Mouse (Mus musculus): ENCODE measurements at regions not wholly inside any gene's neighbourhood (a gene's known extent, or its start where the extent isn't known, plus 50 kb on each side); places are given as distances from the start of the nearest gene placed in this dataset.

DNA sequence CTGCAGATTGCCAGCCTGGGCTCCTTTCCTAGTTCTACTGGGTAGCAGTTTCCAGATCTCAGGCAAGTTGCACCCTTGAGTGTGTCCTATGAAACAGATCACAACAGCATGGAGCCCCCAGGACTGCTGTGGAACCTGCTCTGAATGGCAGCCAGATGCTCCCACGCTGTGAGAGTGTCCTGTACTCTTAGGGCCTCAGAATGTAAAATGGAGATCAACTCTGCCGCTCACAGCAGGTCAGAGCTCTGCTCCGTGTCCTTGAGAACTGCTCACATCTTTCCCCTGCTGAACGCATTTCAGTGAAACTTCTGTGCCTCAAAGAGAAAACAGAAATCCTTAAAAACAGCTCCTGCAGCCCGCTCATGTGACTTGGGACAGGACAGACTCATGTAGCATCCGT lies 203.7 kb upstream of the Nlrp1b start:
- Histone ChIP-seq H3K27ac (no peak overlapping the region), H3K36me3 (ENCODE audit: control insufficient read depth, insufficient read depth, low read length) (no peaks in the 10 kb centered on the region), H3K4me3 (no peak overlapping the region), H3K4me1 (ENCODE audit: control insufficient read depth, insufficient read depth, low read length) (no peaks in the 10 kb centered on the region), H3K79me2 (replicated peaks; ENCODE audit: control insufficient read depth, insufficient read depth, low read length) (no peaks in the 10 kb centered on the region), H3K9ac (ENCODE audit: low read depth, low read length) (no peak overlapping the region), H3K27me3 (ENCODE audit: control insufficient read depth, insufficient read depth, low read length) (no peaks in the 10 kb centered on the region)
- WGBS: 65% methylated on average over 6 of the region's 6 CpGs
- DNase-seq: no peak
- TF ChIP-seq POLR2A (IDR thresholded peaks at IDR 0.05; ENCODE audit: insufficient read depth, low read depth, low read length): no peak
- no peak for TF ChIP-seq CTCF (IDR thresholded peaks at IDR 0.05)
- TF ChIP-seq EP300 (IDR thresholded peaks at IDR 0.05; ENCODE audit: insufficient read depth, low read depth, low read length): no peak
- intact Hi-C loops (cut with DNase I): no loop called here

- TF ChIP-seq CTCF (IDR thresholded peaks at IDR 0.05) (no peak), EP300 (IDR thresholded peaks at IDR 0.05; ENCODE audit: insufficient read depth, low read depth, low read length) (no peak), POLR2A (IDR thresholded peaks at IDR 0.05; ENCODE audit: insufficient read depth, low read depth, low read length) (no peak)
- Histone ChIP-seq H3K36me3 (ENCODE audit: control insufficient read depth, insufficient read depth, low read length) (no peaks in the 10 kb centered on the region), H3K4me3 (no peak overlapping the region), H3K27me3 (ENCODE audit: control insufficient read depth, insufficient read depth, low read length) (no peaks in the 10 kb centered on the region), H3K79me2 (replicated peaks; ENCODE audit: control insufficient read depth, insufficient read depth, low read length) (no peaks in the 10 kb centered on the region), H3K4me1 (ENCODE audit: control insufficient read depth, insufficient read depth, low read length) (no peaks in the 10 kb centered on the region), H3K9ac (ENCODE audit: low read depth, low read length) (no peak overlapping the region), H3K27ac (no peak overlapping the region)
- 85% methylated on average over 5 of the region's 5 CpGs for WGBS
- intact Hi-C loops (cut with DNase I): no loop called here
- no peak for DNase-seq
Measured at GRCm38 (mm10) chr11:71434886-71435285, 204.4 kb upstream of the Nlrp1b start.

DNA sequence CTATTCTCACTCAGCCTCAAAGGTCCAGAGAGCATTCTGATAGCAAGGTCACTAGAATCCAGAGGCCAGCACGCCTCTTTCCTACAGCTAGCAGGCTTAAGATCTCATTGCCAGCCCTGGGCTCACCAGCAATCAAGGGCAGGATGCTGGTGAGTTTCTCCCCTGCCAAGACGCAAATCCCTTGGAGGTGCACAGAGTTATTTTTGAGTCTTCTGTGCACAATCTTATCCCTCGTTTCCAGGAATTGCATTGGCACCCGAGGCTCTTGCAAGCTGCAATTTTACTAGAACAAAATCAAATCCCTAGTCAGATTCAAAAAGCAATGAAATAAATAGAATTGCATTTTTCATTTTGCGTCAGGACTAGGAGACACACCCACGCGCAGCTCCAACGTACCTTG lies 205.2 kb upstream of the Nlrp1b start:
- Histone ChIP-seq H3K36me3 (ENCODE audit: control insufficient read depth, insufficient read depth, low read length) (no peaks in the 10 kb centered on the region), H3K9ac (ENCODE audit: low read depth, low read length) (no peak overlapping the region), H3K4me1 (ENCODE audit: control insufficient read depth, insufficient read depth, low read length) (no peaks in the 10 kb centered on the region), H3K4me3 (no peak overlapping the region), H3K27ac (no peak overlapping the region), H3K79me2 (replicated peaks; ENCODE audit: control insufficient read depth, insufficient read depth, low read length) (no peaks in the 10 kb centered on the region), H3K27me3 (ENCODE audit: control insufficient read depth, insufficient read depth, low read length) (no peaks in the 10 kb centered on the region)
- intact Hi-C loops (cut with DNase I): no loop called here
- TF ChIP-seq POLR2A (IDR thresholded peaks at IDR 0.05; ENCODE audit: insufficient read depth, low read depth, low read length) (no peak), CTCF (IDR thresholded peaks at IDR 0.05) (no peak), EP300 (IDR thresholded peaks at IDR 0.05; ENCODE audit: insufficient read depth, low read depth, low read length) (no peak)
- 51% methylated on average over 8 of the region's 8 CpGs for WGBS
- DNase-seq: no peak

DNA sequence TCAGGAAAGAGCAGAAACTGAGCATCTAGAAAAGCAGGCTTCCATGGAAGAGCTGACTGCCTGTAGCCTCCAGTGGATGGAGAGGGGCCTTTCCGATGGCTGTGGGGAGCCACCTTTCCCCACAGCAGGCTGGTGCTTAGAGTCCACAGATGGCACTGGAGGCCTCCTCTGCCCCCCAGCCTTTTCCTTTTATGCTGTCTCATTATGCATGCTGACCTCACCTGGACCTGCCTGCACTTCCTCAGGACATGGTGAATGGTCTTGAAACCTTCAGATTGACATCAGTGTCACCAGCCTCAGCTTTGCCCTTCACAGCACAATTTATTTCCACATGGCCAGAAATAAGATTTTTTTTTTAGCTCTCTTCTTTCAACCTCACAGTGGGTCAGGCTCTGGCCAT lies 205.8 kb upstream of the Nlrp1b start:
- no peak overlapping the region for H3K4me3 ChIP-seq
- TF ChIP-seq CTCF (IDR thresholded peaks at IDR 0.05) (no peak), POLR2A (IDR thresholded peaks at IDR 0.05; ENCODE audit: insufficient read depth, low read depth, low read length) (no peak), EP300 (IDR thresholded peaks at IDR 0.05; ENCODE audit: insufficient read depth, low read depth, low read length) (no peak)
- no peaks in the 10 kb centered on the region for H3K27me3 ChIP-seq (ENCODE audit: control insufficient read depth, insufficient read depth, low read length)
- DNase-seq: no peak
- H3K27ac ChIP-seq: no peak overlapping the region
- 83% methylated on average over 1 of the region's 1 CpGs for WGBS
- no peaks in the 10 kb centered on the region for H3K4me1 ChIP-seq (ENCODE audit: control insufficient read depth, insufficient read depth, low read length)
- H3K79me2 ChIP-seq (replicated peaks; ENCODE audit: control insufficient read depth, insufficient read depth, low read length): no peaks in the 10 kb centered on the region
- H3K9ac ChIP-seq (ENCODE audit: low read depth, low read length): no peak overlapping the region
- H3K36me3 ChIP-seq (ENCODE audit: control insufficient read depth, insufficient read depth, low read length): no peaks in the 10 kb centered on the region
- intact Hi-C loops (cut with DNase I): no loop called here

DNA sequence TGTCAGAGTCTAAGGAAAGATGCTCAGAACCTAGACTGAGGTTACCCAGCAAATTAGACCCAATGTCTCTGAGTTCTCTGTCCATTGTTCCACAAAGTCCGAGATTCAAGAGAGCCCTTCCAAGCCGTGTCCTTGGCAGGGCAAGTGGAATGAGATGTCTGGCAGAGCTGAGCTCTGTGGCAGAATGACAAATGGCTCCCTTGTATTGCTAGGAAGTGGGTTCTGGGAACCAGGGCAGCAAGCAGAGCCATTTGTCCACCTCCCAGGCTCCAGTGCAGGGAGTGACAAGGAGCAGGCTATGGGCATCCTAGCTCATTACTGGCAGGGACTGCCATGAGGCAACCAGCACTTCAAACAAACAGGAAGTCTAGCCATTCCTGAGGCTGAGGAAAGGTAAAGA lies 206.3 kb upstream of the Nlrp1b start:
- DNase-seq: no peak
- H3K4me3 ChIP-seq: no peak overlapping the region
- intact Hi-C loops (cut with DNase I): no loop called here
- no peaks in the 10 kb centered on the region for H3K79me2 ChIP-seq (replicated peaks; ENCODE audit: control insufficient read depth, insufficient read depth, low read length)
- H3K9ac ChIP-seq (ENCODE audit: low read depth, low read length): no peak overlapping the region
- no peaks in the 10 kb centered on the region for H3K36me3 ChIP-seq (ENCODE audit: control insufficient read depth, insufficient read depth, low read length)
- no peaks in the 10 kb centered on the region for H3K4me1 ChIP-seq (ENCODE audit: control insufficient read depth, insufficient read depth, low read length)
- TF ChIP-seq EP300 (IDR thresholded peaks at IDR 0.05; ENCODE audit: insufficient read depth, low read depth, low read length) (no peak), POLR2A (IDR thresholded peaks at IDR 0.05; ENCODE audit: insufficient read depth, low read depth, low read length) (no peak), CTCF (IDR thresholded peaks at IDR 0.05) (no peak)
- WGBS: 69% methylated on average over 2 of the region's 2 CpGs
- H3K27ac ChIP-seq: no peak overlapping the region
- H3K27me3 ChIP-seq (ENCODE audit: control insufficient read depth, insufficient read depth, low read length): no peaks in the 10 kb centered on the region

DNA sequence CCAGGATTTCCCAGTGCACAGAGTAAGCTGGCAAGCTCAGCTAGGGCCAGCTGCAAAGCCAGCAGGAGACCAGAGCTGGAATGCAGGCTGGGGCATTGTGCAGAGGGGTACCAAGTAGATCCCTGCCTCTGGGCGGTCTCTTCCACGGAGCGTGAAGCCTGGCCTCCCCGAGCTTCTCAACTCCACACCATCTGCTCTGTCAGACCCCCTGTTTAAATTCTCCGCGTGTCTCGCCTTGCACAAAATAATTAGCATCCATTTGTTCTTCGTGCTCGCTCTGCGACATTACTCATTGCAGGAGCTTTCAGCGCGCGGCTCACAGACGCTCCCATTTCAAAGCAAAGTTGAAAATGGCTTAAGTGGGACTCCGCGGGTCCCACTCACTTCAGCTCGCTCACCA lies 209.3 kb upstream of the Nlrp1b start:
- Histone ChIP-seq H3K9ac (ENCODE audit: low read depth, low read length) (no peak overlapping the region), H3K4me1 (ENCODE audit: control insufficient read depth, insufficient read depth, low read length) (no peaks in the 10 kb centered on the region), H3K27me3 (ENCODE audit: control insufficient read depth, insufficient read depth, low read length) (no peaks in the 10 kb centered on the region), H3K79me2 (replicated peaks; ENCODE audit: control insufficient read depth, insufficient read depth, low read length) (no peaks in the 10 kb centered on the region; the same call in 1 of the 2 replicates), H3K36me3 (ENCODE audit: control insufficient read depth, insufficient read depth, low read length) (no peaks in the 10 kb centered on the region), H3K4me3 (no peak overlapping the region), H3K27ac (no peak overlapping the region)
- 13% methylated on average over 17 of the region's 17 CpGs for WGBS
- intact Hi-C loops (cut with DNase I): no loop called here
- TF ChIP-seq EP300 (IDR thresholded peaks at IDR 0.05; ENCODE audit: insufficient read depth, low read depth, low read length) (no peak), POLR2A (IDR thresholded peaks at IDR 0.05; ENCODE audit: insufficient read depth, low read depth, low read length) (no peak), CTCF (IDR thresholded peaks at IDR 0.05) (no peak)
- no peak for DNase-seq

Data from heart, adult 2 months (tissue).